ENCODE assay signal across 25 mouse cellular contexts in genomic region chrX:8927308-8927707, GRCm38 (mm10). TPM values are rescaled to one million over a fixed set of nuclear protein-coding genes. Genes with fewer than 3 reads are reported as not detected.
A peak's percentile ranks its signal among the peaks of the same experiment; 100 is the strongest.
DNase-seq lines count a peak whose midpoint lies in the region; ATAC-seq and TF ChIP-seq lines count a peak whose summit lies in the region.
"Had no signal": no experiment of that assay in that cellular context is flagged by ENCODE, and none has a peak within 500 bp of the region (broad histone marks: within the 10 kb centered on the region; RNA-seq: fewer than 3 reads in every experiment).

No protein-coding gene starts in this region.

- WGBS in kidney, postnatal 0 days = 46% methylated on average over 4 of the region's 4 CpGs
- WGBS in midbrain, embryonic 12.5 days = 23% methylated on average over 4 of the region's 4 CpGs

- H3K4me3 ChIP-seq in kidney, postnatal 0 days (replicated peaks; ENCODE audit: low read depth, low read length) = no peak overlapping the region
- no peak overlapping the region for H3K4me3 ChIP-seq in midbrain, embryonic 12.5 days
- H3K4me3 ChIP-seq: heart, embryonic 13.5 days; liver, embryonic 12.5 days; megakaryocyte, embryonic 14.5 days had no signal

- H3K4me1 ChIP-seq in kidney, postnatal 0 days (replicated peaks; ENCODE audit: insufficient read depth, low read length) = no peaks in the 10 kb centered on the region
- H3K4me1 ChIP-seq in midbrain, embryonic 12.5 days = no peaks in the 10 kb centered on the region
- H3K4me1 ChIP-seq: heart, embryonic 13.5 days; liver, embryonic 12.5 days; megakaryocyte, embryonic 14.5 days had no signal

- intact Hi-C loops in left cerebral cortex, postnatal 4 days (cut with DNase I) = no loop called here

- H3K9me3 ChIP-seq in kidney, postnatal 0 days (replicated peaks; ENCODE audit: low read length) = no peaks in the 10 kb centered on the region
- H3K9me3 ChIP-seq in midbrain, embryonic 12.5 days = no peaks in the 10 kb centered on the region
- H3K9me3 ChIP-seq: heart, embryonic 13.5 days; liver, embryonic 12.5 days; megakaryocyte, embryonic 14.5 days had no signal

- H3K27ac ChIP-seq in kidney, postnatal 0 days = no peak overlapping the region
- no peak overlapping the region for H3K27ac ChIP-seq in midbrain, embryonic 12.5 days (replicated peaks)
- H3K27ac ChIP-seq: heart, embryonic 13.5 days; liver, embryonic 12.5 days; stomach, postnatal 0 days had no signal

- no peak overlapping the region for H3K4me2 ChIP-seq in kidney, postnatal 0 days (ENCODE audit: low read length)
- no peak overlapping the region for H3K4me2 ChIP-seq in midbrain, embryonic 12.5 days (replicated peaks)
- H3K4me2 ChIP-seq: heart, embryonic 13.5 days; liver, embryonic 12.5 days had no signal

- H3K36me3 ChIP-seq in kidney, postnatal 0 days (ENCODE audit: insufficient read depth, low read length) = no peaks in the 10 kb centered on the region
- H3K36me3 ChIP-seq in midbrain, embryonic 12.5 days = no peaks in the 10 kb centered on the region
- H3K36me3 ChIP-seq: heart, embryonic 13.5 days; liver, embryonic 12.5 days had no signal

- no peaks in the 10 kb centered on the region for H3K27me3 ChIP-seq in kidney, postnatal 0 days (ENCODE audit: insufficient read depth, low read length)
- H3K27me3 ChIP-seq in midbrain, embryonic 12.5 days = no peaks in the 10 kb centered on the region
- H3K27me3 ChIP-seq: heart, embryonic 13.5 days; liver, embryonic 12.5 days; megakaryocyte, embryonic 14.5 days had no signal

- TF ChIP-seq CTCF in kidney, postnatal 0 days (IDR thresholded peaks at IDR 0.05; ENCODE audit: low read depth) = no peak

- no peak for ATAC-seq in kidney, postnatal 0 days (replicated peaks; ENCODE audit: low FRiP score, low read depth)
- peak; percentile 68; the same call in 1 of the 2 replicates for ATAC-seq in midbrain, embryonic 12.5 days (ENCODE audit: low FRiP score, low read depth)
- ATAC-seq: liver, embryonic 12.5 days had no signal

- peak; percentile 1 for DNase-seq in kidney, postnatal 0 days (ENCODE audit: low spot score)
- no peak for DNase-seq in kidney, adult 11 months
- peak; percentile 6 for DNase-seq in hindlimb bud, embryonic 11.5 days (ENCODE audit: extremely low spot score, low read depth, low spot score)
- peak; percentile 8 for DNase-seq in retina, embryonic 14.5 days (ENCODE audit: low spot score)
- DNase-seq in ovary, postnatal 36 days (ENCODE audit: low spot score) = no peak
- DNase-seq in left cerebral cortex, postnatal 4 days = no peak
- DNase-seq: adrenal gland, adult 2 months; cerebellum, adult 9-10 months; gastrocnemius, postnatal 10 days; heart, adult 11 months; kidney, adult 2 months; kidney, postnatal 14 days; lung, adult 2 months; right cerebral cortex, postnatal 25 days; thymus, postnatal 14 days had no signal

- no peak overlapping the region for H3K9ac ChIP-seq in kidney, postnatal 0 days (ENCODE audit: low read depth, low read length)
- H3K9ac ChIP-seq in midbrain, embryonic 12.5 days (replicated peaks) = no peak overlapping the region
- H3K9ac ChIP-seq: heart, embryonic 13.5 days; liver, embryonic 12.5 days had no signal

RNA-seq across cellular contexts. Expression of gene B630019K06Rik, which starts 35.1 kb away (rescaled TPM):
- polyA plus RNA-seq in kidney, postnatal 0 days (2015; fragmentation: Nextera tagmentation; extraction: Ambion mirVana) = 4.3 and 4.9 TPM in 2 replicates
- 15.8 and 16.5 TPM in 2 replicates for polyA plus RNA-seq in midbrain, embryonic 12.5 days (2016; fragmentation: Nextera tagmentation; extraction: Ambion mirVana)
- 10 to 100 TPM; 26.3 to 27.1 TPM for total RNA-seq in left cerebral cortex, postnatal 4 days (2021)

RNA-seq across cellular contexts. Expression of gene Fthl17b, which starts 35.5 kb away (rescaled TPM):
- not detected in 2 replicates for polyA plus RNA-seq in kidney, postnatal 0 days (2015; fragmentation: Nextera tagmentation; extraction: Ambion mirVana)
- polyA plus RNA-seq in midbrain, embryonic 12.5 days (2016; fragmentation: Nextera tagmentation; extraction: Ambion mirVana) = not detected in 2 replicates
- total RNA-seq in left cerebral cortex, postnatal 4 days (2021) = not detected
- total RNA-seq: adrenal gland, adult 2 months; common myeloid progenitor, adult 5-6 weeks; gastrocnemius, postnatal 10 days; heart, postnatal 25 days; layer of hippocampus, adult 8-10 months; left cerebral cortex, postnatal 36 days had no signal
- polyA plus RNA-seq: adrenal gland, adult 2 months; forebrain, embryonic 11.5 days; heart, embryonic 13.5 days; kidney, adult 2 months; liver, embryonic 12.5 days; lung, adult 2 months; stomach, postnatal 0 days had no signal

RNA-seq across cellular contexts. Expression of gene Fthl17c, which starts 49.1 kb away (rescaled TPM):
- polyA plus RNA-seq in kidney, postnatal 0 days (2015; fragmentation: Nextera tagmentation; extraction: Ambion mirVana) = not detected in 2 replicates
- polyA plus RNA-seq in midbrain, embryonic 12.5 days (2016; fragmentation: Nextera tagmentation; extraction: Ambion mirVana) = not detected in 2 replicates
- total RNA-seq in left cerebral cortex, postnatal 4 days (2021) = not detected
- total RNA-seq: adrenal gland, adult 2 months; common myeloid progenitor, adult 5-6 weeks; gastrocnemius, postnatal 10 days; heart, postnatal 25 days; layer of hippocampus, adult 8-10 months; left cerebral cortex, postnatal 36 days had no signal
- polyA plus RNA-seq: adrenal gland, adult 2 months; forebrain, embryonic 11.5 days; heart, embryonic 13.5 days; kidney, adult 2 months; liver, embryonic 12.5 days; lung, adult 2 months; stomach, postnatal 0 days had no signal

RNA-seq across cellular contexts. Expression of gene Gm5751, which starts 53.3 kb away (rescaled TPM):
- not detected in 2 replicates for polyA plus RNA-seq in kidney, postnatal 0 days (2015; fragmentation: Nextera tagmentation; extraction: Ambion mirVana)
- not detected in 2 replicates for polyA plus RNA-seq in midbrain, embryonic 12.5 days (2016; fragmentation: Nextera tagmentation; extraction: Ambion mirVana)
- not detected for total RNA-seq in left cerebral cortex, postnatal 4 days (2021)
- total RNA-seq: adrenal gland, adult 2 months; common myeloid progenitor, adult 5-6 weeks; gastrocnemius, postnatal 10 days; heart, postnatal 25 days; layer of hippocampus, adult 8-10 months; left cerebral cortex, postnatal 36 days had no signal
- polyA plus RNA-seq: adrenal gland, adult 2 months; forebrain, embryonic 11.5 days; heart, embryonic 13.5 days; kidney, adult 2 months; liver, embryonic 12.5 days; lung, adult 2 months; stomach, postnatal 0 days had no signal

RNA-seq across cellular contexts. Expression of gene Fthl17d, which starts 59.2 kb away (rescaled TPM):
- polyA plus RNA-seq in kidney, postnatal 0 days (2015; fragmentation: Nextera tagmentation; extraction: Ambion mirVana) = not detected in 2 replicates
- not detected in 2 replicates for polyA plus RNA-seq in midbrain, embryonic 12.5 days (2016; fragmentation: Nextera tagmentation; extraction: Ambion mirVana)
- not detected for total RNA-seq in left cerebral cortex, postnatal 4 days (2021)
- total RNA-seq: adrenal gland, adult 2 months; common myeloid progenitor, adult 5-6 weeks; gastrocnemius, postnatal 10 days; heart, postnatal 25 days; layer of hippocampus, adult 8-10 months; left cerebral cortex, postnatal 36 days had no signal
- polyA plus RNA-seq: adrenal gland, adult 2 months; forebrain, embryonic 11.5 days; heart, embryonic 13.5 days; kidney, adult 2 months; liver, embryonic 12.5 days; lung, adult 2 months; stomach, postnatal 0 days had no signal

Comparison
In these comparisons a context has a peak if more than half of its experiments do, and no peak if none do; other contexts are left out.
1. DNase-seq: peak in kidney, postnatal 0 days (single experiment), hindlimb bud, embryonic 11.5 days (single experiment) and retina, embryonic 14.5 days (single experiment); none in kidney, adult 11 months (single experiment), ovary, postnatal 36 days (single experiment) and left cerebral cortex, postnatal 4 days (single experiment).